ENCODE assay signal across 9 mouse cellular contexts in the genomic region with DNA sequence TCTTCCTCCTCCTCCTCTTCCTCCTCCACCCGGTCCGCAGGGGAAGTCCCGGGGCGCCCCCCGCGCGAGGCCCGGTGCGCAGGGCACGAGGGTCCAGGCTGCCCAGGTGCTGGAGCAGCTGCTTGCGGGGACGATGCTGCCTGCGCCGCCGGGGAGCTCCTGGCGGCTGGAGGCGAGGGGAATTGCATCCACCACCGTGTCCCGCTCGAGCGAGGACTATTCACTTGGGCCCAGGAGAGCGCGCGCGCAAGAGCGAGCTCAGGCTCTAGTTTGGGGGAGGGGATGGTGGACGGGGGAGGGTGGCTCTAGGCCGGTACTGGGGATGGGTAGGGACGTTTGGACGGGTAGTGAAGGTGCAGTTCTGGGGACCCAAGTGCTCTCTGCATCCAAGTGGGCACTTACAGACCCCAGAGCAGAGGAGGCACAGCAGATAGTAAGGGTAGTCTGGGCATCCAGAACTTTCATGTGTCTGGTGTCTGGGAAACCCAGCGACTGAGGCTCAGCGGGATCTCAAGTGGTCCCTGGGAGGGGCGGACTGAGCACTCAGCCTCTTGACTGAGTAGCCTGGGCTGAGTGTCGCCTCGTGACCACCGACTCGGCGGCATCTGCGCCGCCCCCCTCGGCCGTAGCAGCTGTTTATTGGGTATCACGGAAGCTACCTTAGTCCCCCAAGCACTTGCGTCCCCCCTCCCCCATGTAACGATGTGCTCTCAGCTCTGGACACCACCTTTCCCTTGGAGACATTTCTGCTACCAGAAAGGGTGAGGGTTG. TPM values are rescaled to one million over a fixed set of nuclear protein-coding genes. Genes with fewer than 3 reads are reported as not detected.
DNase-seq lines count a peak whose midpoint lies in the region; ATAC-seq and TF ChIP-seq lines count a peak whose summit lies in the region.
"Had no signal": no experiment of that assay in that cellular context is flagged by ENCODE, and none has a peak within 500 bp of the region (broad histone marks: within the 10 kb centered on the region; RNA-seq: fewer than 3 reads in every experiment).

A gene (minus strand): TSS at position 471 of the 771 bp plus-strand sequence.

- WGBS in heart, postnatal 0 days, result under 1% methylated on average over 43 of the region's 45 CpGs

- H3K4me3 ChIP-seq in heart, postnatal 0 days (ENCODE audit: low read depth, low read length), result peak within 1 kb of the TSS; percentile 32

- peaks cover 14% of the 10 kb centered on the region; the same call in 1 of the 2 replicates for H3K4me1 ChIP-seq in heart, postnatal 0 days (ENCODE audit: control insufficient read depth, insufficient read depth)

- DNase-seq in heart, postnatal 0 days (ENCODE audit: low spot score), result no peak
- no peak for DNase-seq in heart, postnatal 36 days
- DNase-seq in cerebellum, postnatal 25 days, result peak; percentile 25 to 40
- DNase-seq in frontal cortex, postnatal 36 days (ENCODE audit: low spot score in 2 of 2), result peak; percentile 57
- DNase-seq in left cerebral cortex, postnatal 36 days (ENCODE audit: low spot score in 2 of 2), result peak; percentile 68
- DNase-seq in retina, embryonic 14.5 days (ENCODE audit: low spot score), result peak; percentile 65
- DNase-seq in gastrocnemius, adult 18-20 months (ENCODE audit: low spot score), result no peak

- no peak within 1 kb of the TSS for H3K27ac ChIP-seq in heart, postnatal 0 days (ENCODE audit: low read depth)

- TF ChIP-seq CTCF in heart, postnatal 0 days (IDR thresholded peaks at IDR 0.05; ENCODE audit: low read depth), result no peak

- peak within 1 kb of the TSS; percentile 57 for H3K4me2 ChIP-seq in heart, postnatal 0 days (ENCODE audit: low read depth, low read length)

- H3K36me3 ChIP-seq in heart, postnatal 0 days (replicated peaks; ENCODE audit: control insufficient read depth, insufficient read depth, low read length), result no peaks in the 10 kb centered on the region

- H3K9ac ChIP-seq in heart, postnatal 0 days (replicated peaks; ENCODE audit: low read depth, low read length), result no peak within 1 kb of the TSS

- H3K9me3 ChIP-seq in heart, postnatal 0 days (replicated peaks; ENCODE audit: control insufficient read depth, low read length), result no peaks in the 10 kb centered on the region

- ATAC-seq in heart, postnatal 0 days (ENCODE audit: insufficient read depth, low read depth), result peak; percentile 14; the same call in 1 of the 2 replicates
- no peak for ATAC-seq in erythroid progenitor cell, adult 5-6 weeks (replicated peaks; ENCODE audit: low FRiP score, poor library complexity, severe bottlenecking)

- intact Hi-C loops in heart, postnatal 36 days (cut with DNase I), result no loop called here
- intact Hi-C loops in left cerebral cortex, postnatal 36 days (cut with DNase I), result loop anchor here (2.0 to 5.0 kb wide), 2 partner anchors 920 to 1802 kb away; no protein-coding TSS in a partner anchor

- TF ChIP-seq EP300 in heart, postnatal 0 days (IDR thresholded peaks at IDR 0.05; ENCODE audit: low read depth), result no peak

- peaks cover 36% of the 10 kb centered on the region for H3K27me3 ChIP-seq in heart, postnatal 0 days (ENCODE audit: control insufficient read depth, insufficient read depth, low read length)

RNA-seq across cellular contexts. Expression of the gene that starts here (rescaled TPM):
- total RNA-seq in heart, postnatal 0 days (2014; rRNA removed; ENCODE audit: low replicate concordance), result not detected in 2 replicates
- polyA plus RNA-seq in heart, postnatal 0 days (2015; fragmentation: Nextera tagmentation; extraction: Ambion mirVana), result not detected in 2 replicates
- not detected for total RNA-seq in heart, postnatal 36 days (2021)
- total RNA-seq in left cerebral cortex, postnatal 36 days (2021), result 10 to 100 TPM; 58.2 to 91.8 TPM
- total RNA-seq in erythroid progenitor cell, adult 5-6 weeks (2015; ENCODE audit: low replicate concordance), result not detected in 2 replicates
- total RNA-seq in erythroid progenitor cell, adult 5-6 weeks (2017; ENCODE audit: low replicate concordance), result not detected in 2 replicates
- total RNA-seq in gastrocnemius, adult 18-20 months (2021), result not detected
- polyA plus RNA-seq: liver, embryonic 16.5 days had no signal

Comparison
In these comparisons a context has a peak if more than half of its experiments do, and no peak if none do; other contexts are left out.
1. RNA of the gene that starts here (total RNA-seq): 58.2 to 91.8 TPM in left cerebral cortex, postnatal 36 days; not detected in heart, postnatal 36 days, not detected in gastrocnemius, adult 18-20 months, not detected in heart, postnatal 0 days and not detected in erythroid progenitor cell, adult 5-6 weeks; every median in the first group is over 10 times any median in the second.
2. Peak in ATAC-seq, H3K4me3 ChIP-seq and H3K4me2 ChIP-seq in heart, postnatal 0 days; RNA of the gene not detected or under 1 TPM.
3. DNase-seq: peak in cerebellum, postnatal 25 days (2 of 2), frontal cortex, postnatal 36 days (2 of 2), left cerebral cortex, postnatal 36 days (2 of 2) and retina, embryonic 14.5 days (single experiment); none in heart, postnatal 0 days (single experiment), heart, postnatal 36 days (0 of 2) and gastrocnemius, adult 18-20 months (single experiment).